Mouse (Mus musculus) heart, postnatal 0 days (tissue): Measurements from ENCODE around the gene Gm10401. TPM values are rescaled to one million over a fixed set of nuclear protein-coding genes. Genes with fewer than 3 reads are reported as not detected.

ENCODE experiments used
- ATAC-seq: fragments of 200-750 bp; cut with Nextera tagmentation; 2 replicates; pipeline ENCODE4 v1.8.0; 2017; ENCODE audit warnings: low read depth, moderate number of reproducible peaks, moderate library complexity; ENCODE audit not compliant: insufficient read depth
- DNase-seq: peaks from one replicate; pipeline ENCODE4 v3.0.0-alpha.2; 2016; ENCODE audit warnings: low spot score
- H3K27ac ChIP-seq: fragments of 300-500 bp; sonication (generic); 2 replicates; pipeline ENCODE4 v1.5.1; 2014; ENCODE audit warnings: low read depth, mild to moderate bottlenecking
- H3K27me3 ChIP-seq: fragments of 300-500 bp; sonication (generic); 2 replicates; pipeline ENCODE4 v1.6.1; 2014; ENCODE audit warnings: low read length, mixed read lengths; ENCODE audit not compliant: control insufficient read depth, insufficient read depth
- H3K36me3 ChIP-seq: fragments of 300-500 bp; sonication (generic); replicated peaks from 2 replicates; pipeline ENCODE4 v1.6.1; 2014; ENCODE audit warnings: low read length, mixed read lengths; ENCODE audit not compliant: control insufficient read depth, insufficient read depth
- H3K4me1 ChIP-seq: fragments of 300-500 bp; sonication (generic); 2 replicates; pipeline ENCODE4 v1.6.1; 2014; ENCODE audit warnings: antibody characterized with exemption; ENCODE audit not compliant: control insufficient read depth, insufficient read depth
- H3K4me2 ChIP-seq: fragments of 300-500 bp; sonication (generic); 2 replicates; pipeline ENCODE4 v1.6.1; 2014; ENCODE audit warnings: low read depth, mild to moderate bottlenecking, low read length, moderate library complexity
- H3K4me3 ChIP-seq: fragments of 300-500 bp; sonication (generic); 2 replicates; pipeline ENCODE4 v1.5.1; 2014; ENCODE audit warnings: low read depth, low read length
- H3K9ac ChIP-seq: fragments of 300-500 bp; sonication (generic); replicated peaks from 2 replicates; pipeline ENCODE4 v1.6.1; 2014; ENCODE audit warnings: low read depth, low read length, mixed read lengths
- H3K9me3 ChIP-seq: fragments of 300-500 bp; sonication (generic); replicated peaks from 2 replicates; pipeline ENCODE4 v1.6.1; 2016; ENCODE audit warnings: low read length; ENCODE audit not compliant: control insufficient read depth
- CTCF ChIP-seq: IDR thresholded peaks from 2 replicates; pipeline ENCODE4 v1.5.1; 2016; ENCODE audit warnings: antibody characterized with exemption, control low read depth, low read depth
- EP300 ChIP-seq: IDR thresholded peaks from 2 replicates; pipeline ENCODE4 v1.6.1; 2016; ENCODE audit warnings: antibody characterized with exemption, low read depth
- whole genome bisulfite sequencing: fragments of 180-500 bp; shearing (Covaris S2); extraction: QIAGEN DNeasy Blood & Tissue Kit; methylation state at CpG from one replicate; pipeline ENCODE4 v1.1.7; 2014; 5-methylcytosine and 5-hydroxymethylcytosine counted together
- polyA plus RNA-seq: library from polyadenylated mRNA; unstranded; fragments of >200 nt; fragmentation: Nextera tagmentation; extraction: Ambion mirVana; gene quantifications from 2 replicates; pipeline ENCODE4 v1.2.1, GENCODE M21; 2015
- total RNA-seq: library from RNA; depleted of rRNA; stranded (reverse); fragments of >200 nt; gene quantifications from 2 replicates; pipeline ENCODE4 v1.2.3, GENCODE M21; 2014; ENCODE audit warnings: low replicate concordance

The Gm10401 gene
- total and polyA plus RNA-seq, 2 experiments from 2014 or later: 14.4 TPM; not detected in 1

- Histone ChIP-seq H3K27ac (no peak overlapping the region), H3K4me1 (no peaks in the 10 kb centered on the region), H3K4me2 (no peak overlapping the region), H3K27me3 (no peaks in the 10 kb centered on the region), H3K9ac (no peak overlapping the region), H3K36me3 (peaks cover 29% of the 10 kb centered on the region), H3K9me3 (no peaks in the 10 kb centered on the region), H3K4me3 (no peak overlapping the region)
- no peak for TF ChIP-seq EP300
- no peak for TF ChIP-seq CTCF
- WGBS: 80% methylated on average over 2 of the region's 2 CpGs
- no peak for ATAC-seq
- no peak for DNase-seq
Measured at GRCm38 (mm10) chr5:115102231-115102630, 4.1 kb upstream of the Gm10401 start.

DNA sequence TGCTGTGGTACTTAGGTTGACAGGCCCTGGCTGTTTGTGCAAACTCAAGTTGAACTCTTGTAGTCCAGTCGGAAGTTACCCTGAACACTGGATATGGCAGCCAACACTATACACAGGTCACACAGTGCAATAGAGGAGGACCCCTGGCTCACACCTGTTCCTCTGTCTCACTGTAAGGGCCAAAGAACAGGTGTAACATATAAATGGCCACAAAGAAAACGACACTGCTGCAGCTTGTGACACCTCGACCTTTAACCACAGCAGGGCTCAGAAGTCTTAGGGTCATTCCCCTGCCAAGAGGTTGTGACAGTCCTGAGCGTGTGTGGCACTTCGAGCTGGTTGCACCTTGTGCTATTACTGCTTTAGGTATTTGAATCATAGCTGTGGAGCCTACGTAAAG, 2.4 kb upstream of the Gm10401 start:
- Histone ChIP-seq H3K4me3 (no peak overlapping the region), H3K36me3 (peaks cover 47% of the 10 kb centered on the region), H3K4me2 (no peak overlapping the region), H3K4me1 (no peaks in the 10 kb centered on the region), H3K27me3 (no peaks in the 10 kb centered on the region), H3K27ac (no peak overlapping the region), H3K9me3 (no peaks in the 10 kb centered on the region), H3K9ac (no peak overlapping the region)
- ATAC-seq (no peak), DNase-seq (no peak)
- WGBS: 79% methylated on average over 6 of the region's 6 CpGs
- no peak for TF ChIP-seq EP300
- TF ChIP-seq CTCF: no peak

DNA sequence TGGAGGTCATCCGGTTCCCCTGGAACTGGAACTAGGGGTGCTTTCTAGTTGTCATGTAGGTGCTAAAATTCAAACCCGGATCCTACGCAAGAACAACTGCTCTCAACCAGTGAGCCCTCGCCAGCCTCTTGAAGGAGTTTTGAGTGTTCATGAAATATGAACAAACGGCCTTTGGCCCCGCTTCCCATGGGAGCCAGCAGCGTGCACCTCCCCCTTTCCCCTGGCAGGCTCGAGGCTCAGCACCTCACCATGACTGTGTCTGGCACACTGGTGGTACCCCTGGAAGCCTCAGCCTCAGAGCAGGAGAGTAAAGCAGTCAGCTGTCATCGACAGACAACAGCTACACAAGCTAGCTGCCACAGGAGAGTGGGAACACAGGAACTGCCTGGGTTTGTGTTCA, 1.9 kb upstream of the Gm10401 start:
- Histone ChIP-seq H3K36me3 (peaks cover 51% of the 10 kb centered on the region), H3K27me3 (no peaks in the 10 kb centered on the region), H3K4me1 (no peaks in the 10 kb centered on the region), H3K4me3 (no peak overlapping the region), H3K27ac (no peak overlapping the region), H3K4me2 (no peak overlapping the region), H3K9ac (no peak overlapping the region), H3K9me3 (no peaks in the 10 kb centered on the region)
- TF ChIP-seq CTCF (no peak), EP300 (no peak)
- 79% methylated on average over 9 of the region's 9 CpGs for WGBS
- no peak for ATAC-seq
- no peak for DNase-seq

DNA sequence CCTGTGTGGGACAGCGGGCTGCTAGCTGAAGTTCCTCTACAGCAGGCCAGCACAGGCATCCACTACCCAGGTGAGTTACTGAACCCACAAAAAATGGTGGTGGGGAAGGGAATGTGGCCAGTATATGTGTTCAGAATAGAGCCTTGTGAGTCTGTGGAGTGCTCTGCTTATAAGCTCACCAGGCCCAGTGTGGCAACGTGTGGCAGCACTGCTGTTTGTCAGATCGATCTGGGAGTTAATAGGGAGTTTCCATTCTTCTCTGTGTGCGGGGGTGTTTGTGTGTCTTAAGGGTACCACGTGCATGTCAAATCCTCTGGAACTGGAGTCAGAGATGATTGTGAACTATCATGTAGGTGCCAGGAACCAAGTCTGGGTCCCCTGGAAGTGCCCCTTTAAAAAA, 1.4 kb upstream of the Gm10401 start:
- no peaks in the 10 kb centered on the region for H3K4me1 ChIP-seq
- H3K4me3 ChIP-seq: no peak overlapping the region
- no peaks in the 10 kb centered on the region for H3K27me3 ChIP-seq
- no peak overlapping the region for H3K27ac ChIP-seq
- ATAC-seq (no peak), DNase-seq (no peak)
- TF ChIP-seq CTCF (no peak), EP300 (no peak)
- no peak overlapping the region for H3K9ac ChIP-seq
- 75% methylated on average over 5 of the region's 5 CpGs for WGBS
- no peaks in the 10 kb centered on the region for H3K9me3 ChIP-seq
- peaks cover 56% of the 10 kb centered on the region for H3K36me3 ChIP-seq
- no peak overlapping the region for H3K4me2 ChIP-seq

- Histone ChIP-seq H3K36me3 (peaks cover 83% of the 10 kb centered on the region), H3K27me3 (no peaks in the 10 kb centered on the region), H3K4me1 (0 out of 2 replicates have a peak, but pooled peaks cover 7% of the 10 kb centered on the region), H3K9ac (no peak overlapping the region), H3K27ac (no peak overlapping the region), H3K4me2 (no peak overlapping the region), H3K9me3 (no peaks in the 10 kb centered on the region), H3K4me3 (no peak overlapping the region)
- 91% methylated on average over 6 of the region's 6 CpGs for WGBS
- TF ChIP-seq EP300: no peak
- TF ChIP-seq CTCF: no peak
- ATAC-seq (no peak), DNase-seq (no peak)
Measured at GRCm38 (mm10) chr5:115091776-115092175, 6.3 kb downstream of the Gm10401 start.

- Histone ChIP-seq H3K4me1 (0 out of 2 replicates have a peak, but pooled peaks cover 7% of the 10 kb centered on the region), H3K36me3 (peaks cover 84% of the 10 kb centered on the region), H3K27me3 (no peaks in the 10 kb centered on the region), H3K4me3 (no peak overlapping the region), H3K4me2 (no peak overlapping the region), H3K9ac (no peak overlapping the region), H3K27ac (no peak overlapping the region), H3K9me3 (no peaks in the 10 kb centered on the region)
- TF ChIP-seq CTCF (no peak), EP300 (no peak)
- 57% methylated on average over 3 of the region's 3 CpGs for WGBS
- no peak for ATAC-seq
- no peak for DNase-seq
Measured at GRCm38 (mm10) chr5:115091015-115091414, 7.1 kb downstream of the Gm10401 start.
